Mouse (Mus musculus): Measurements from ENCODE around the gene Crhr2.

- TF ChIP-seq CTCF (IDR thresholded peaks at IDR 0.05; ENCODE audit: insufficient read depth, low read length), result no peak
- peak; percentile 72; the same call in 1 of the 2 replicates for TF ChIP-seq POLR2A (IDR thresholded peaks at IDR 0.05; ENCODE audit: borderline replicate concordance, extremely low read depth, low read depth, low read length)
These were observed 41.9 kb upstream of the Crhr2 start, which contains the start of gene Inmt for GRCm38 (mm10) chr6:55174741-55175181.
